Mouse (Mus musculus) frontal cortex, adult (tissue): ENCODE measurements at regions not wholly inside any gene's neighbourhood (a gene's known extent, or its start where the extent isn't known, plus 50 kb on each side); places are given as distances from the start of the nearest gene placed in this dataset.
A peak's percentile ranks its signal among the peaks of the same experiment; 100 is the strongest.

ENCODE experiments used
- ATAC-seq: cut with Nextera tagmentation; 2 replicates; pipeline ENCODE4 v1.9.2; 2017; ENCODE audit warnings: mild to moderate bottlenecking, moderate library complexity, mixed read lengths; ENCODE audit not compliant: low TSS enrichment

DNA sequence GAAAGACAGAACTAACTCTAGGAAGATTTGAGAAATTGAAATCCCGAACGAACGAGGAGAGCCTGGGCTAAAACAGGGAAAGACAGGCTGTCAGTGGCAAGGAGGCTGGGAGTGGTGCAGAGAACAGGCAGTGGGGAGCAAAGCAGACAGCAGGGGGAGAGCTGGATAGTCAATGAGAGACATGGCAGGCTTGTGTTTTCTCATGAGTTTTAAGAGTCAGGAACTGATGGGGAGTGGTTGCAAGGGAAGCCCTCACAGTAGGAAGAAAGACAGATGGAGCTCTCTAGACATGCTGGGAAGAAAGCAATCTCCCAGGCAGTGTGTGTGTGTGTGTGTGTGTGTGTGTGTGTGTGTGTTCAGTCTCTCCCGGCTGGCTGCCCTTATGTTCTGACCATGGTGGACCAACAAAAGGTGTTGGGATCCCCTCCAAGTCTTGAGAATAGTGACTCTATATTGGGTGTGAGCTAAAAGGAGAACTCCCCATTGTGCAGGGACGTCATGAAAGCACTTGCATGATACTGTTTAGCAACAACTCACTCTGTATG, 577.9 kb downstream of the Plcl1 start:
- peak; percentile 93 for ATAC-seq

DNA sequence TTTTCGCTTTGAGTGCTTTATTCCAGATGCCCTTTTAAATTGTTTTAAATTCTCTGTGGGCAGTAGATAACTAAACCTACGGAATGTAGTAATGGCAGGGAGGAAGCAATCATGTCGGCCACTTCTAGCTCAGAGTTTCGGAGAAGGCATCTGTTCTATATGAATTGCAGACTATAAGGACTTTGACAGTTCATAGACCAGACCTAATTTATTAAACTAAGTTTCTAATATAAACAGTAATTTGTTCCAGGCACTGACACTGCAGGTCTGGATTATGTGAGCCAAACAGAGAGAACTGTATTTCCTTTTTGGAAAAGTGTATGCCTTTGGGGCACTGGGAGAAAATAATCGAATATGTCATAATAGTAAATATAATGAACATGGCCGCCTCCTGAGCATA, 591.4 kb downstream of the Plcl1 start:
- no peak for ATAC-seq
